Mouse (Mus musculus) small intestine, adult 2 months (tissue): ENCODE results near the gene Lexm.

Experiments
- CTCF ChIP-seq: fragments of 200-500 bp; IDR thresholded peaks from 2 replicates; pipeline ENCODE4 v1.5.1; 2012; ENCODE audit warnings: low read depth, mild to moderate bottlenecking, control low read depth, inconsistent platforms, low read length, moderate library complexity, mixed read lengths; ENCODE audit not compliant: insufficient replicate concordance, insufficient read length; ENCODE audit errors: extremely low read depth
- POLR2A ChIP-seq: fragments of 200-500 bp; IDR thresholded peaks from 2 replicates; pipeline ENCODE4 v1.6.1; 2012; ENCODE audit warnings: low read depth, mild to moderate bottlenecking, control low read depth, inconsistent platforms, low read length, moderate library complexity

DNA sequence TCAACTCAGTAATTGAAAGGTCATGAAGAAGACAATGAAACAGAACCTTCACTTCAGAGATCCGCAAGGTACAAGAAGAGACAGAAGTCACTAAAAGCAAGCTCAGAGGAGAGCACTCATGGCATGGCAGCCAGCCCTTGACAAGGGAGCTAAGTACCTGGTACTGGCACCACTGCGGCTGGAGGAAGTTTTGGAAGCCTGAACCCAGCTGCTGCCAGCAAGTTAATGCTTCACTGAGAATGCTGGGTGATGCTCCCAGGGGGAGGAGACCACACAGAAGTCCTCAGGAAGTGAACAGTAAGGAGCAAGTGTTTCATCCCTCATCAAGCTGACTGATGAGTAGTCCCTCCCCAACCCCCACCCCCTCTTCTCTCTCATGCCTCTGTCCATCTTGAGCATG, 74.8 kb downstream of the Lexm start:
- TF ChIP-seq CTCF (no peak), POLR2A (no peak)
